Mouse (Mus musculus): Measurements from ENCODE around the gene Clec11a. TPM values are rescaled to one million over a fixed set of nuclear protein-coding genes. Genes with fewer than 3 reads are reported as not detected.

Clec11a gene
- total and polyA plus RNA-seq, 2 experiments = 1.3 to 2.4 TPM

DNA sequence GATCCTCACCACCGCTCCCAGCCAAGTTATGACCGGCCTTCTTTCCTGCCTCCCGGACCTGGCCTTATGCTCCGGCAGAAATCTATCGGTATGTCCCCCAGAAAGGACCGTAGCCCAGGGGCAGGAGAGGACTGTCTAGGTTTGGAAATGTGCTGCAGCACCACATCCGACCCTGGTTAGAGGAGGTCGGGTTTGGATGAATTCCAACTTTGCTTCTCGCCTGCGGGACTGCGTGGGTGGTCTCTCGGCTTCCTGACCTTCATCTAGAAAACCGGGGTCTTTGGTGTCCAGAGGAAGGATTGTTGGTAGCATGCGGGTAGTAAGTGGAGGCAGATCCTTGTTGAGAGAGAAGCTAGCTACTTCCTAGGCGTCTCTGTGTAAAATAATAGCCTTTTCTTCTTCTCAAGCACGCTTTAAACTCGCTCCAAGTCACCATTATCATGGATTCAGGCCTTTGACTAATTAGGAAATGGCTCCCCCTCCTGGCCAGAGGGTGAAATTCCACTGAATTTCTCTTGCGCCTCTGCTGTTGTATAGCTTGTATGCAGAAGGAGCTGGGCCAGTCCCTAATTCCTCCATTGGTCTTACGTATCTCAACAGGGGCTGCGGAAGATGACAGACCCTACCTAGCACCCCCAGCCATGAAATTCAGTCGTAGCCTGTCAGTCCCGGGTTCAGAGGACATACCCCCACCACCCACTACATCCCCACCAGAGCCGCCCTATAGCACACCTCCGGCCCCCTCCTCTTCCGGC, 44.4 kb upstream of the Clec11a start:
- TF ChIP-seq CTCF (IDR thresholded peaks at IDR 0.05; ENCODE audit: low read depth, low read length) (peak; percentile 60), POLR2A (IDR thresholded peaks at IDR 0.05; ENCODE audit: extremely low read depth, insufficient read depth, low read length) (no peak)
- Histone ChIP-seq H3K79me2 (ENCODE audit: control insufficient read depth, insufficient read depth, low read length) (no peaks in the 10 kb centered on the region), H3K4me3 (ENCODE audit: insufficient read depth, low read depth, low read length) (no peak overlapping the region), H3K36me3 (ENCODE audit: control insufficient read depth, insufficient read depth, low read length) (no peaks in the 10 kb centered on the region), H3K27me3 (ENCODE audit: control insufficient read depth, insufficient read depth, low read length) (peaks cover 28% of the 10 kb centered on the region), H3K4me1 (ENCODE audit: control insufficient read depth, insufficient read depth, low read length) (no peaks in the 10 kb centered on the region), H3K9ac (ENCODE audit: low read depth, low read length) (no peak overlapping the region), H3K27ac (replicated peaks; ENCODE audit: insufficient read depth, low read depth, low read length) (no peak overlapping the region)
- peak; percentile 57 for DNase-seq (ENCODE audit: extremely low read depth, low read depth, low spot score)
- WGBS = 10% methylated on average over 25 of the region's 25 CpGs

- DNase-seq (ENCODE audit: extremely low read depth, low read depth, low spot score) = no peak
- Histone ChIP-seq H3K27ac (replicated peaks; ENCODE audit: insufficient read depth, low read depth, low read length) (no peak overlapping the region), H3K36me3 (ENCODE audit: control insufficient read depth, insufficient read depth, low read length) (no peaks in the 10 kb centered on the region), H3K27me3 (ENCODE audit: control insufficient read depth, insufficient read depth, low read length) (peaks cover 25% of the 10 kb centered on the region), H3K4me1 (ENCODE audit: control insufficient read depth, insufficient read depth, low read length) (no peaks in the 10 kb centered on the region), H3K79me2 (ENCODE audit: control insufficient read depth, insufficient read depth, low read length) (no peaks in the 10 kb centered on the region), H3K4me3 (ENCODE audit: insufficient read depth, low read depth, low read length) (no peak overlapping the region), H3K9ac (ENCODE audit: low read depth, low read length) (no peak overlapping the region)
- TF ChIP-seq CTCF (IDR thresholded peaks at IDR 0.05; ENCODE audit: low read depth, low read length) (no peak), POLR2A (IDR thresholded peaks at IDR 0.05; ENCODE audit: extremely low read depth, insufficient read depth, low read length) (no peak)
- WGBS = 35% methylated on average over 3 of the region's 3 CpGs
Measured at GRCm38 (mm10) chr7:44349043-44349442, 42.3 kb upstream of the Clec11a start.

DNA sequence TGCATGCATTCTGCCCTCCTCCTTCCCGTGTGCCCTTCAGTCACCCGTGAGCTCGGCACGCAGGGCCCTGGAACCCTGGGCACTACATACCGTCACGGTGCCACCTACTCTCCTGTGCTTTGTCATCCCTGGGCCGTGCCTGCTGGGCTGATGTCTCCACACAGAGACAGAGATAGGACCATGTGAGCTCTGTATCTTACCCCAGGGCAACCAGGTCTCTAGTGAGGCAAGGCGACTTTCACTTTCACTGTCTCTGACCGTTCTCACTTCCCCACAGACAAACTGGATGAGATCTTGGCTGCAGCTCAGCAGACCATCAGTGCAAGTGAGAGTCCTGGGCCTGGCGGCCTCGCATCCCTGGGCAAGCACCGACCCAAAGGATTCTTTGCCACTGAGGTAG, 37.9 kb upstream of the Clec11a start:
- no peaks in the 10 kb centered on the region for H3K27me3 ChIP-seq (ENCODE audit: control insufficient read depth, insufficient read depth, low read length)
- 58% methylated on average over 12 of the region's 12 CpGs for WGBS
- no peaks in the 10 kb centered on the region for H3K4me1 ChIP-seq (ENCODE audit: control insufficient read depth, insufficient read depth, low read length)
- H3K27ac ChIP-seq (replicated peaks; ENCODE audit: insufficient read depth, low read depth, low read length) = no peak overlapping the region
- TF ChIP-seq CTCF (IDR thresholded peaks at IDR 0.05; ENCODE audit: low read depth, low read length) = no peak
- TF ChIP-seq POLR2A (IDR thresholded peaks at IDR 0.05; ENCODE audit: extremely low read depth, insufficient read depth, low read length) = no peak
- H3K9ac ChIP-seq (ENCODE audit: low read depth, low read length) = no peak overlapping the region
- peak overlapping the region; percentile 33; the same call in 1 of the 2 replicates for H3K4me3 ChIP-seq (ENCODE audit: insufficient read depth, low read depth, low read length)
- H3K79me2 ChIP-seq (ENCODE audit: control insufficient read depth, insufficient read depth, low read length) = no peaks in the 10 kb centered on the region
- H3K36me3 ChIP-seq (ENCODE audit: control insufficient read depth, insufficient read depth, low read length) = no peaks in the 10 kb centered on the region
- peak; percentile 11 for DNase-seq (ENCODE audit: extremely low read depth, low read depth, low spot score)

- Histone ChIP-seq H3K27me3 (ENCODE audit: control insufficient read depth, insufficient read depth, low read length) (no peaks in the 10 kb centered on the region), H3K36me3 (ENCODE audit: control insufficient read depth, insufficient read depth, low read length) (no peaks in the 10 kb centered on the region), H3K9ac (ENCODE audit: low read depth, low read length) (no peak overlapping the region), H3K4me1 (ENCODE audit: control insufficient read depth, insufficient read depth, low read length) (no peaks in the 10 kb centered on the region), H3K4me3 (ENCODE audit: insufficient read depth, low read depth, low read length) (no peak overlapping the region), H3K79me2 (ENCODE audit: control insufficient read depth, insufficient read depth, low read length) (no peaks in the 10 kb centered on the region), H3K27ac (replicated peaks; ENCODE audit: insufficient read depth, low read depth, low read length) (no peak overlapping the region)
- TF ChIP-seq CTCF (IDR thresholded peaks at IDR 0.05; ENCODE audit: low read depth, low read length) (no peak), POLR2A (IDR thresholded peaks at IDR 0.05; ENCODE audit: extremely low read depth, insufficient read depth, low read length) (no peak)
- WGBS = 23% methylated on average over 11 of the region's 11 CpGs
- DNase-seq (ENCODE audit: extremely low read depth, low read depth, low spot score) = no peak
Measured at GRCm38 (mm10) chr7:44343459-44344015, 36.8 kb upstream of the Clec11a start.

DNA sequence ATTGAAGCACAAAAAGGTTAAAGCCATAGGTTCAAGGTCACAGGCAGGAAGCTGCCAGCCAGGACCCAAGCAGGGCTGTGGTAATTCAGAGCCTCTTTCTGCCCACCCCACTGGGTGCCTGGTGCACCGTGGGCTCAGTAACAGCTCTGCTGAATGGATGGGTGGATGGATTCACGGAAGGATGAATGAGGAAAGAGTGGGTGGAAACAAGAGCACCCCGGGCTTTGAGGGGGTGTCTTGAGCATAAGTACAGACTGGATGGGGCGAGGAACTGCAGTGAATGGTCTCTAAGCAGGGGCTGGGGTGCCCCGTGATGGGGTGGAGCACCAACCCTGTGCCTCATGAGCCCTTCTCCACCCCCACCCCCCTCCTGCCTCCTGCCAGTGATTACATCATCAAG, 35.0 kb upstream of the Clec11a start:
- Histone ChIP-seq H3K36me3 (ENCODE audit: control insufficient read depth, insufficient read depth, low read length) (no peaks in the 10 kb centered on the region), H3K4me1 (ENCODE audit: control insufficient read depth, insufficient read depth, low read length) (no peaks in the 10 kb centered on the region), H3K79me2 (ENCODE audit: control insufficient read depth, insufficient read depth, low read length) (no peaks in the 10 kb centered on the region), H3K27ac (replicated peaks; ENCODE audit: insufficient read depth, low read depth, low read length) (no peak overlapping the region), H3K9ac (ENCODE audit: low read depth, low read length) (no peak overlapping the region), H3K27me3 (ENCODE audit: control insufficient read depth, insufficient read depth, low read length) (peaks cover 8% of the 10 kb centered on the region), H3K4me3 (ENCODE audit: insufficient read depth, low read depth, low read length) (no peak overlapping the region)
- WGBS = 69% methylated on average over 5 of the region's 5 CpGs
- no peak for DNase-seq (ENCODE audit: extremely low read depth, low read depth, low spot score)
- TF ChIP-seq CTCF (IDR thresholded peaks at IDR 0.05; ENCODE audit: low read depth, low read length) (no peak), POLR2A (IDR thresholded peaks at IDR 0.05; ENCODE audit: extremely low read depth, insufficient read depth, low read length) (no peak)

DNA sequence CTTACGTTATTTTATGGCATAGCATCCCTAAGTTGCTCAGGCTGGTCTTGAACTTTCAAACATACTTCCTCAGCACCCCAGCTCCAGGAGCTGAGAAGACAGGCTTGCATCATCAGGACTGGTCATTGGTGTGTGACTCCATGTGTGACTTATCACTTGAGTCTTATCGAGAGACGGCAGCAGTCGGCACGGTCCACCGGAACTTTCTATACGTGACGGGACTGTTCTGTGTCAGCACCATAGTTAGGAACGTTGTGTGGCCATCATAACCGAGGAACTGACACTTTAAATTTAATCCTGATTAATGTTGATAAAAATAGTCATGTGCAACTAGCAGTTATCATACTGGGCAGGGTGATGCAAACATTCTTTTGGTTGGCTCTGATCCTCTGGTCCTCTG, 34.4 kb upstream of the Clec11a start:
- Histone ChIP-seq H3K79me2 (ENCODE audit: control insufficient read depth, insufficient read depth, low read length) (no peaks in the 10 kb centered on the region), H3K27ac (replicated peaks; ENCODE audit: insufficient read depth, low read depth, low read length) (no peak overlapping the region), H3K4me1 (ENCODE audit: control insufficient read depth, insufficient read depth, low read length) (no peaks in the 10 kb centered on the region), H3K9ac (ENCODE audit: low read depth, low read length) (no peak overlapping the region), H3K4me3 (ENCODE audit: insufficient read depth, low read depth, low read length) (no peak overlapping the region), H3K36me3 (ENCODE audit: control insufficient read depth, insufficient read depth, low read length) (no peaks in the 10 kb centered on the region), H3K27me3 (ENCODE audit: control insufficient read depth, insufficient read depth, low read length) (peaks cover 9% of the 10 kb centered on the region)
- TF ChIP-seq CTCF (IDR thresholded peaks at IDR 0.05; ENCODE audit: low read depth, low read length) (no peak), POLR2A (IDR thresholded peaks at IDR 0.05; ENCODE audit: extremely low read depth, insufficient read depth, low read length) (no peak)
- DNase-seq (ENCODE audit: extremely low read depth, low read depth, low spot score) = no peak
- 87% methylated on average over 10 of the region's 10 CpGs for WGBS

Data from liver, adult 2 months (tissue).